Mouse (Mus musculus) lung, embryonic 15.5 days (tissue): Measurements from ENCODE around the gene Gif. TPM values are rescaled to one million over a fixed set of nuclear protein-coding genes. Genes with fewer than 3 reads are reported as not detected.

Experiments used
- ATAC-seq: fragments of 200-750 bp; cut with Nextera tagmentation; 2 replicates; pipeline ENCODE4 v1.8.0; 2017; ENCODE audit warnings: moderate number of reproducible peaks, borderline replicate concordance; ENCODE audit not compliant: low FRiP score, low TSS enrichment; ENCODE audit errors: extremely low read depth
- H3K27ac ChIP-seq: fragments of 300-500 bp; sonication (generic); 2 replicates; pipeline ENCODE4 v1.5.1; 2015; ENCODE audit warnings: moderate library complexity, mild to moderate bottlenecking, inconsistent platforms
- H3K27me3 ChIP-seq: fragments of 300-500 bp; sonication (generic); 2 replicates; pipeline ENCODE4 v1.6.1; 2015; ENCODE audit warnings: inconsistent platforms
- H3K36me3 ChIP-seq: fragments of 300-500 bp; sonication (generic); 2 replicates; pipeline ENCODE4 v1.6.1; 2015; ENCODE audit warnings: inconsistent platforms
- H3K4me1 ChIP-seq: fragments of 300-500 bp; sonication (generic); 2 replicates; pipeline ENCODE4 v1.6.1; 2015; ENCODE audit warnings: inconsistent platforms
- H3K4me2 ChIP-seq: fragments of 300-500 bp; sonication (generic); 2 replicates; pipeline ENCODE4 v1.6.1; 2015; ENCODE audit warnings: inconsistent platforms, mild to moderate bottlenecking, moderate library complexity
- H3K4me3 ChIP-seq: fragments of 300-500 bp; sonication (generic); 2 replicates; pipeline ENCODE4 v1.5.1; 2015; ENCODE audit warnings: mild to moderate bottlenecking, inconsistent platforms
- H3K9ac ChIP-seq: fragments of 300-500 bp; sonication (generic); 2 replicates; pipeline ENCODE4 v1.6.1; 2015; ENCODE audit warnings: inconsistent platforms
- H3K9me3 ChIP-seq: fragments of 300-500 bp; sonication (generic); 2 replicates; pipeline ENCODE4 v1.6.1; 2016; ENCODE audit warnings: inconsistent platforms
- WGBS: fragments of 180-500 bp; shearing (Covaris S2); methylation state at CpG from one replicate; pipeline ENCODE4 v1.1.7; 2015; 5-methylcytosine and 5-hydroxymethylcytosine counted together
- polyA plus RNA-seq: library from polyadenylated mRNA; unstranded; fragments of >200 nt; fragmentation: Nextera tagmentation; extraction: Ambion mirVana; gene quantifications from 2 replicates; pipeline ENCODE4 v1.2.1, GENCODE M21; 2015

Gene Gif
- polyA plus RNA-seq, 1 experiment from 2014 or later: 0.71 TPM

DNA sequence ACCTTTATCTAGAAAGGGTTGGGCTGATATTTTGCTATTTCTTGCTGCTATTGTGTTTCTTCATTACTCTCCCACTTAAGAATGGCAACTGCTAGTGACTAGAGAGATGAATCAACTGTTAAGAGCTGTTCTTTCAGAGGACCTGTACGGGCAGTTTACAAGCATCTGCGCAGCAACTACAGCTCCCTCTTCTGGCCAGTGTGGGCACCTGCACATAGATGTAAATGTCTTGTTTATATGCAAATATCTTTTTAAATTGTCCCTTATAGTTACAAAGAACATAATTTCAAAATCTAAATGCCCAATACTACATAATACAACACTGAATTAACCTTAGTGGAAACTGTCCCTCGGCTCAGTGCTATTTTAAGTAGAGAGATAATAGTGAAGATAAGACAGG, 20.8 kb downstream of the Gif start:
- Histone ChIP-seq H3K27ac (no peak overlapping the region), H3K4me1 (peaks cover 10% of the 10 kb centered on the region), H3K4me2 (no peak overlapping the region), H3K27me3 (no peaks in the 10 kb centered on the region), H3K4me3 (no peak overlapping the region), H3K9me3 (no peaks in the 10 kb centered on the region), H3K36me3 (peaks cover 3% of the 10 kb centered on the region; the same call in 1 of the 2 replicates), H3K9ac (no peak overlapping the region)
- 8% methylated on average over 3 of the region's 3 CpGs for WGBS
- ATAC-seq: no peak

DNA sequence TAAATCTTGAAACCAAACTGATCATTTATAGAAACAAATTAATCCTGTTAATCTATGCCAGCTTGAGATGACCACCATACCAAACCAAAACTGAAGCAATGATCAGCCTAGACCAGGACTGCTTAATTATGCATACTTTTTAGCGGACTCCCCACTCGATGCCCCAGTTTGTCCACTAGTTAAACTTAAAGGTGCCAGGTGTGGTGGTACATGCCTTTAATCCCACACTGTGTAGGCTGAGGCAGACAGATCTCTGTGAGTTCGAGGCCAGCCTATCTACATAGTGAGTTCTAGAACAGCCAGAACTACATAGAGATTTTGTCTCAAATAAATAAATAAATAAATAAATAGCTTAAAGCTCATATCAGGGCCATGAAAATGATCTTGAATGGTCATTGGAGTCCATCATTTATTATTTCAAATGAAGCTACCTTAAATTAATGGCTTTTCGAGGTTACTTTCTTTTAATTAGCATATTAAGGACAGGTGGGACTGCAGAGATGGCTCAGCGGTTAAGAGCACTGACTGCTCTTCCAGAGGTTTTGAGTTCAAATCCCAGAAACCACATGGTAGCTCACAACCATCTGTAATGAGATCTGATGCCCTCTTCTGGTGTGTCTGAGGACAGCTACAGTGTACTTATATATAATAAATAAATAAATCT, 22.0 kb downstream of the Gif start:
- H3K4me3 ChIP-seq: peak overlapping the region; percentile 69
- 86% methylated on average over 5 of the region's 5 CpGs for WGBS
- ATAC-seq: no peak
- peak overlapping the region; percentile 76 for H3K4me2 ChIP-seq
- no peak overlapping the region for H3K9ac ChIP-seq
- H3K9me3 ChIP-seq: no peaks in the 10 kb centered on the region
- H3K27me3 ChIP-seq: no peaks in the 10 kb centered on the region
- peaks cover 10% of the 10 kb centered on the region for H3K4me1 ChIP-seq
- 0 out of 2 replicates have a peak overlapping the region, but pooled peaks have one; percentile 45 for H3K27ac ChIP-seq
- H3K36me3 ChIP-seq: peaks cover 15% of the 10 kb centered on the region

GRCm38 (mm10) chr19:11770205-11770892, 23.0 kb downstream of the Gif start, which contains the start of gene Mrpl16:
Gene Mrpl16, plus strand, starts transcription at chr19:11770391.
- peak within 1 kb of the TSS; percentile 45 for H3K27ac ChIP-seq
- peak within 1 kb of the TSS; percentile 69 for H3K4me3 ChIP-seq
- H3K4me2 ChIP-seq: peak within 1 kb of the TSS; percentile 76
- H3K36me3 ChIP-seq: peaks cover 18% of the 10 kb centered on the region
- peaks cover 10% of the 10 kb centered on the region for H3K4me1 ChIP-seq
- under 1% methylated on average over 30 of the region's 30 CpGs for WGBS
- peak; percentile 87 for ATAC-seq
- H3K27me3 ChIP-seq: no peaks in the 10 kb centered on the region
- H3K9ac ChIP-seq: peak within 1 kb of the TSS; percentile 71
- H3K9me3 ChIP-seq: no peaks in the 10 kb centered on the region

GRCm38 (mm10) chr19:11777191-11777865, 30.0 kb downstream of the Gif start:
- no peak for ATAC-seq
- Histone ChIP-seq H3K4me3 (no peak overlapping the region), H3K36me3 (peaks cover 35% of the 10 kb centered on the region), H3K9ac (no peak overlapping the region), H3K4me2 (no peak overlapping the region), H3K27ac (no peak overlapping the region), H3K4me1 (no peaks in the 10 kb centered on the region), H3K27me3 (no peaks in the 10 kb centered on the region), H3K9me3 (no peaks in the 10 kb centered on the region)
- WGBS: 56% methylated on average over 7 of the region's 7 CpGs

GRCm38 (mm10) chr19:11785409-11786154, 38.2 kb downstream of the Gif start:
- Histone ChIP-seq H3K27me3 (no peaks in the 10 kb centered on the region), H3K9me3 (no peaks in the 10 kb centered on the region), H3K4me1 (no peaks in the 10 kb centered on the region), H3K36me3 (0 out of 2 replicates have a peak, but pooled peaks cover 5% of the 10 kb centered on the region), H3K27ac (no peak overlapping the region), H3K4me2 (no peak overlapping the region), H3K4me3 (no peak overlapping the region), H3K9ac (no peak overlapping the region)
- ATAC-seq: no peak
- WGBS: 89% methylated on average over 14 of the region's 14 CpGs

DNA sequence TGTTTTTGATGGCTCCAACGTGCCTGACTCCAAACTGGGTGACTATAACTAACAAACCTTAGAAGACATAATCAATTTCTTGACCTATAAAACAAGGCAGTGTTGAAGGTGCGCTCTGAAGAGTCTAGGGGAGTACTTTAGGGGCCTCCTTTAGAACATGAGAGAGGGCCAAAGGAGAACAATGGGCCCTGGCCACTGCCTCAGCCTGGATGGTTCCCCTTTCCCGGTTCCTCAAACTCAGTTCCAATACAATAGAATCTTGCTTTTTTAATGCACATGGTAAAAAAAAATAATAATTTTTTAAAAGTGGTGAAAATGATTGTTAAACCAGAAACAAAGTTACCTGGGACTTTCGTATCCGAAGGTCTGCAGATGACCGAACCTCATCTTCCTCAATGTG, 40.5 kb downstream of the Gif start:
- H3K4me3 ChIP-seq: no peak overlapping the region
- H3K4me2 ChIP-seq: no peak overlapping the region
- ATAC-seq: no peak
- 90% methylated on average over 6 of the region's 6 CpGs for WGBS
- H3K9ac ChIP-seq: no peak overlapping the region
- no peaks in the 10 kb centered on the region for H3K27me3 ChIP-seq
- no peaks in the 10 kb centered on the region for H3K9me3 ChIP-seq
- no peaks in the 10 kb centered on the region for H3K36me3 ChIP-seq
- no peak overlapping the region for H3K27ac ChIP-seq
- H3K4me1 ChIP-seq: no peaks in the 10 kb centered on the region

DNA sequence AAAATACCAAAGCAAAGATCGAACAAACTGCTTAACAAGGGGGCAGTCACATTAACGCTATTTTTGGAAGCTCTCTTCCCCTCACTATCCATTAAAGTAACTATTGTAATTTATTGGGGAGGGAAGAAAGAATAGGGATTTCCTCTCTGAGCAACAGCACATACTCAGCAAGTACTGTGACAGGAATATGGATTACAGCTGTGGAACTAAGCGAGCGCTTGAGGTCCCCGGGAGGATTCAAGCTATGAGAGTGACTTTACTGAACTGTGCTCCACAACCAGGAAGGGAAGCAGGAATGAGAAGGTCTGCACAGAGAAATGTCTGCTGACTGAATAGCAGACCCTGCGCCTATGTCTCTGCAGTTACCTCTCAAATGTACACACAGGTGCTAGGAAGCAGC, 41.5 kb downstream of the Gif start:
- Histone ChIP-seq H3K4me1 (no peaks in the 10 kb centered on the region), H3K9me3 (no peaks in the 10 kb centered on the region), H3K27me3 (no peaks in the 10 kb centered on the region), H3K27ac (no peak overlapping the region), H3K4me2 (no peak overlapping the region), H3K4me3 (no peak overlapping the region), H3K36me3 (no peaks in the 10 kb centered on the region), H3K9ac (no peak overlapping the region)
- no peak for ATAC-seq
- WGBS: 78% methylated on average over 6 of the region's 6 CpGs

GRCm38 (mm10) chr19:11791825-11792224, 44.5 kb downstream of the Gif start:
- 71% methylated on average over 5 of the region's 5 CpGs for WGBS
- Histone ChIP-seq H3K4me2 (no peak overlapping the region), H3K27ac (no peak overlapping the region), H3K4me3 (no peak overlapping the region), H3K36me3 (no peaks in the 10 kb centered on the region), H3K27me3 (no peaks in the 10 kb centered on the region), H3K9ac (no peak overlapping the region), H3K9me3 (no peaks in the 10 kb centered on the region), H3K4me1 (no peaks in the 10 kb centered on the region)
- no peak for ATAC-seq

DNA sequence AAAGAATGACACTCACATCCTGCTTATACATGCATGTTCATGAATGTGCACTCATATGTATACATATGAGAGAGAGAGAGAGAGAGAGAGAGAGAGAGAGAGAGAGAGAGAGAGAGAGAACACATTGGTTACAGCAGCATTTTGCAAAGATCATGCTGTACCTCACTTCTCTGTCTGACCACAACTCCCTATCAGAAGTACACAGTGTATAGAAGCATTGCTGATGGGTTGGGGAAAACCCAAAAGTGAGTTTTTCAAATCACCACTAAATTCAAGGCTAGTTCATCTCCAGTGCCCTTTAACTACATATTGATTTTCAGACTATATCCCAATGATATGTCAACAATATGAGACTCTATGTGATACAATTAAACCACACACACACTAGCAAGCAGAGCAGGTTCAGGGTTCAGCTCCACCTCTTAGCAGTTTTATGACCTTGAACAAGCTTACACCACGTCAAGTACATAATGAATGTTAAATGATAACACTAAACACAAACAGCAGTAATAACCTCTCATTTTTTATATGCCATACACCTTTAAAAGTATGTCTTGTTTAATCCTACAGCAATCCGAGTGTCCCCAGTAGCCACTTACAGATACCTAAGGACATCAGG, 46.5 kb downstream of the Gif start:
- Histone ChIP-seq H3K4me3 (no peak overlapping the region), H3K36me3 (no peaks in the 10 kb centered on the region), H3K27me3 (no peaks in the 10 kb centered on the region), H3K9me3 (no peaks in the 10 kb centered on the region), H3K27ac (no peak overlapping the region), H3K4me1 (no peaks in the 10 kb centered on the region), H3K4me2 (no peak overlapping the region), H3K9ac (no peak overlapping the region)
- no peak for ATAC-seq
- 68% methylated on average over 2 of the region's 2 CpGs for WGBS

DNA sequence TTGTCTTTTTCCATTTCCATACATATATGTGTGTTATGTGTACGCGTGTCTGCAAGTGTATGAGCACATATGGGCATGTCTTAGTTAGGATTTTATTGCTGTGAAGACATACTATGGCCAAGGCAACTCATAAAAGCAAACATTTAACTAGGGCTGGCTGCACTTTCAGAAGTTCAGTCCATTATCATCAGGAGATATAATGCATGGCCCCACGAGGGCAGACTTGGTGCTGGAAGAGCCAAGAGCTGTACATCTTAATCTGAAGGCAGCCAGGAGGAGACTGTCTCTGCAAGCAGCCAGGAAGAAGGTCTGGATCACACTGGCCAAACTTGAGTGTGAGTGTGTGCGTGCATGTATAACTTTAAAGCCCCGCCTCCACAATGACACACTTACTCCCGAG, 47.1 kb downstream of the Gif start:
- ATAC-seq: no peak
- H3K27me3 ChIP-seq: no peaks in the 10 kb centered on the region
- 75% methylated on average over 6 of the region's 6 CpGs for WGBS
- no peak overlapping the region for H3K9ac ChIP-seq
- H3K36me3 ChIP-seq: no peaks in the 10 kb centered on the region
- H3K9me3 ChIP-seq: no peaks in the 10 kb centered on the region
- no peak overlapping the region for H3K27ac ChIP-seq
- no peak overlapping the region for H3K4me2 ChIP-seq
- H3K4me3 ChIP-seq: no peak overlapping the region
- H3K4me1 ChIP-seq: no peaks in the 10 kb centered on the region

DNA sequence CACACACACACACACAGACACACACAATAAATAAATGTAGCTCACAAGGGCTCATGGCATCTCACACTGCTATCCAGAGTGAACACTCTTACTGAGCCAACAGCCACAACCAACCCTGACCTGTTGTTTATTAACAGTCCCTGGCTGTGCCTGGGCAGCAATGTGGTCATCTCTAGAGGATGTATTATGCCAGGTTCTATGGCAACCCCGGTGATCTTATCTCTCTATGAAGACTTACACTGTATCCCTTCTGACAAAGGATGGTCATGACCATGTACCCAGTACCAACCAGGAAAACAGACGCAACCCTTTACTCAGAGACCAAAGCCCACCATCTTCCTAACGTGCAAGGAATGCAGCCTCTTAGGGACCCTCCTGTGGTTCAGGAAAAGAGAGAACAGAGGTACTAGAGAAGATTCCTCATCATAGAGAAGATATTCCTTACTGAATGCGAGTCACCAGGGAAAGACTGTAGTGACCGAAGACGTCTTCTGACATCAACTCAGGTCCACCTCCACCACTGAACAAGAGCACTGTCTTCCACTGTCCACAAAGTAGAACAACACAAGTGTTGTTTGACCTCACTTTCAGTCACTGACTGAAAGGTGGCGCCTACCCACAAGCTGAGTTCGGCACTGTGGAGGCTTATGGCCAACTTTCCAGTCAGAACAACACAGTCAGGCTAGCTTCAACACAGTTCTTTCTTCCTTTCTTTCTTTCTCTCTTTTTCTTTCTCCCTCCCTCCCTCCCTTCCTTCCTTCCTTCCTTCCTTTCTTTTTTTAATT, 53.4 kb downstream of the Gif start:
- Histone ChIP-seq H3K4me3 (no peak overlapping the region), H3K4me2 (no peak overlapping the region), H3K27ac (no peak overlapping the region), H3K4me1 (no peaks in the 10 kb centered on the region), H3K9ac (no peak overlapping the region), H3K27me3 (no peaks in the 10 kb centered on the region), H3K9me3 (no peaks in the 10 kb centered on the region), H3K36me3 (no peaks in the 10 kb centered on the region)
- 72% methylated on average over 8 of the region's 8 CpGs for WGBS
- no peak for ATAC-seq
